Mouse (Mus musculus): ENCODE measurements at regions not wholly inside any gene's neighbourhood (a gene's known extent, or its start where the extent isn't known, plus 50 kb on each side); places are given as distances from the start of the nearest gene placed in this dataset.

DNA sequence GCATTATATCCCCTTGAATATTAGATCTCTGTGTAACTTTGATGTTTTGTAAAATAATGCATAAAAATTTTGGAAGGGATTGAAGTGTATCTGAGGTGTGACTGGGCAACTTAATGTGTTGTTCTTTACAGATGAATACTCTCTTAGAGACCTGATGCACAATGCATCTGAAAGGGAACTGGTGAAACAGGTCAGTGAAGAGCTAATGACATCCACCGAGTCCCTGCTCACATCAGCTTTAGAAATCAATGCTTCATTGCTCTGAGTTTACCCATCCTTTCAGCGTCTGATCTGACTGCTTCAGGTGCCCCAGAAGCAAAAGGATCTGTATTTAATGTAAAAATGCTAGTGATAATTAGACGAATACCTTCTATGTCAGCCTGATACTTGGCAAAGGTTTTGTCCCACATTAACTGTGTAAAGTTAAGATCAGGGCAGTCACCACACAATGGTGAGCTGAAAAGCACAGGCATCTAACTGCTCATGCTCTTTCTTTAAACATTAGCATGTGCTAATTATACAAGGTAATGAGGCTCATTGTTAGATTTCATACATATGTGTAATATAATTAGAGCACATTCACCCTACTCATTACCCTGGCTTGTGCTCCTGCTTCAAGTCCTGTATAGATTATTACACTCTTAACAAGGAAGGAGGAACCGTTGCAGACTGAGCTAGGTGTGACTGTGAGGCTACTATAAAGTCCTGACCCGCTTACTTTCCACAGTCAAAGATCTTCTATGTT, 204.6 kb upstream of the Tlr4 start:
- TF ChIP-seq ZC3H11A (IDR thresholded peaks at IDR 0.05; ENCODE audit: borderline replicate concordance, low read depth, low read length) (no peak), MAFK (IDR thresholded peaks at IDR 0.05; ENCODE audit: insufficient read depth, low read depth, low read length) (no peak), CHD2 (IDR thresholded peaks at IDR 0.05; ENCODE audit: low read depth, low read length) (no peak), ZNF384 (IDR thresholded peaks at IDR 0.05; ENCODE audit: low read depth, low read length) (no peak), HCFC1 (IDR thresholded peaks at IDR 0.05; ENCODE audit: borderline replicate concordance, insufficient read depth, low read length) (no peak)

All from ES-E14 (cell line).